Mouse (Mus musculus): ENCODE measurements around the gene Camta1.

DNA sequence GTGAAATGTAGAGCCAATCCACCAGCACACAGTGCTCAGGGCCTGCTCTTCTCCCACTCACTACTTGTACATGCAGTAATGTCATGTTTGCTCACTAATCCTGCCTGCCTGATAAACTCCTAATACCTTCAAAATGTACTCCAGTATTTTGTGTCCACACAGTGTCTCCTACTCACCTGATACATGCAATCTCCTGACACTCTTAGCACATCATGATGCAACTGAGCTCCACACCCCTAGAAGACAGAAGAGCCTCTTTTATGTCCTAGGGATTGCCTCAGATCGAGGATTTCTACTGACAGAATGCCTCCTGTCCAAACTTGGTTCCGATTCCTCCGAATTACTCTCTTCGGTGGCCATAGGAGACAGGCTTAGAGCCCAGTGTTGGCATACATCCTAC is 48.0 kb downstream of the Camta1 start:
- no peak for TF ChIP-seq CTCF (IDR thresholded peaks at IDR 0.05; ENCODE audit: borderline replicate concordance, insufficient read depth, low read depth, low read length)
- no peak for TF ChIP-seq POLR2A (IDR thresholded peaks at IDR 0.05; ENCODE audit: borderline replicate concordance, insufficient read depth, low read length)
